Mouse (Mus musculus): ENCODE data around the gene Bicd1. TPM values are rescaled to one million over a fixed set of nuclear protein-coding genes. Genes with fewer than 3 reads are reported as not detected.

Gene Bicd1
- 0.93 and 1.7 TPM in 2 replicates for polyA plus RNA-seq (2012; rRNA removed)

DNA sequence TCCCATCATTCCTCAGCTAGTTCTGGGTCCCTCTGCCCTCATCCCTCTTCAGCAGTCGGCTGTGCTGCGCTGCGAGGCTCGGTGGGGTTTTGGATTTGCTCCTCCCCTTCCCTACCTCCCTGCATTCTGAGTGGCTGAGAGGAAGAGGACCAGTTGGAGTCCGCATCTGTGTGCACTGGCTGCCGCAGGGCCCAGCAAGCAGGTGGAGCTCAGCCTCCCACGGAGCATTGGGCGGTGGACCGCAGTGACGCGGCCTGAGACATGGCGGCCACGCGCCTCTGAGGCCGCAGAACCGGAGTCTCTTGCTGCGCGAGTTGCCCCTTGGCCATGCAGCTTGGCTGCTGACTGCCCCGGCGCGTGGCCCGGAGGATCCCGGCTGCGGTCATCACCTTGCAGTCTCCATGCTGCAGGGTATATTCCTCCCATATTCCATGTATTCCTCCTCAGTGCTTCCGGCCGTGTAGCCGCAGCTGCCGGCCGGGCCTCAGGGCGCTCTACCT, at the start of gene Bicd1:
Bicd1 (plus strand) TSS at position 54 of the 500 bp plus-strand sequence.

Other genes starting within 250 kb of the Bicd1 start
- 7.6 and 9.9 TPM in 2 replicates for gene Amn1, start 220.2 kb upstream of the Bicd1 start, polyA plus RNA-seq (2012; rRNA removed)
- gene Resf1, start 99.5 kb upstream of the Bicd1 start, polyA plus RNA-seq (2012; rRNA removed), result 4.5 and 11.1 TPM in 2 replicates

All from colon, adult 2 months (tissue).